Mouse (Mus musculus): ENCODE data around the gene Olfr1241. TPM values are rescaled to one million over a fixed set of nuclear protein-coding genes. Genes with fewer than 3 reads are reported as not detected.

Olfr1241 gene
- not detected for total RNA-seq (2021)
- long read RNA-seq, experiment 1, result 0 reads
- long read RNA-seq, experiment 2, result 0 reads

DNA sequence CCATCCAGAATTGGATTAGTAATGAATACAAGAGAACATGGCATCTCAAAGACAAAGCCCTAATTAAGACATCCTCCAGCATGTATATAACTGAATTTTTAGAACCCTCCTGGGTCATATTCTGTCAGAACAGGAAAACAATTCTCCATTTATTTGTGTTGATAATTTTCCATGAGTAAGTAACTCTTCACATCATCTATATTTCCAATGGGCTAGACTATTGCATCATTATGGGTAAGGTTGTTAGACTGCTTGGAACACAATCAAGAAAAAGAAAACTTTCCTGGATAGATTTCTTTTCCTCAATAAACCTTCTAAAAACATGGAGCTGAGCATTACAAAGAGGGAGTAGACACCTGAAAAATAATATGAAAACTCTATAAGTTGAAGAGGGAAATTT is at the start of gene Olfr1241:
Gene Olfr1241, minus strand, starts transcription at position 101 of the 400 bp plus-strand sequence.
- no peak for DNase-seq (ENCODE audit: low spot score in 2 of 2)

DNA sequence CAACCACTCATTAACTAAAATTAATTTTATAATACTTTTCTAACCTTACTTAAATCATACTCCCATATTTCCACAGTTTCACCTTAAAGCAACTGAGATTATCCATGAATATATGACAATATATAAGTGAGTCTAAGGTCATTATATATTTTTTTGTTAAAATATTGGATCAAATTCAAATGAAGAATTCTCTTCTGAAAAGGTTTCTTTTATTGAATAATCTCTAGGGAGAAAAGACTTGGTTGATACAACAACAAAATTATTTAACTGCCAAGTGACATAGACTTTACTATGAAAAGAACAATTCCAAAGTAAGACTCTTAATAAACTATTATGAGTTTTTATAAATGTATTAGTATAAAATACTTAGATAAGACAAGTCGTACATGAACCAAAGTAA is 44.5 kb upstream of the Olfr1241 start, which contains the start of gene Olfr1243:
Gene Olfr1243, minus strand, starts transcription at position 101 of the 400 bp plus-strand sequence.
- no peak for DNase-seq (ENCODE audit: low spot score in 2 of 2)

DNA sequence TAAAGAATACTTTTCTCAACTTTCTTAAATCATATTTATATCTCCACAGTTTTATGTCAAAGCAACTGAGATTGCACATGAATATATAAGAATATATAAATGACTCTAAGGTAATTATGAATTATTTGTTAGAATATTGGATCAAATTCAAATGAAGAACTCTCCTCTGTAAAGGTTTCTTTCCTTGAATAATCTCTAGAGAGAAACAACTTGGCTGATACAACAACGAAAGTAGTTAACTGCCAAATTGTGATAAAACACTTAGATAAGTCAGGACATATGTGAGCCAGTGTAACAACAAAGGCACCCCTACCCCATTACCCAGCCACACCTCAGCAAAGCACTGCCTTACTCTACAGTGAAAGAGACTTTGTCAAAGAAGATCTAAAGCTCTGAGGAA is 11.3 kb upstream of the Olfr1241 start, which contains the start of gene Olfr1242:
Gene Olfr1242, minus strand, starts transcription at position 101 of the 400 bp plus-strand sequence.
- DNase-seq (ENCODE audit: low spot score in 2 of 2), result no peak

- DNase-seq (ENCODE audit: low spot score in 2 of 2), result no peak
Measured at GRCm38 (mm10) chr2:89442900-89443299, 44.0 kb downstream of the Olfr1241 start, which contains the start of gene Olfr1240. Gene Olfr1240, minus strand, starts transcription at chr2:89443000.

Other genes starting within 250 kb of the Olfr1241 start
- not detected for gene Olfr1228, start 233.1 kb downstream of the Olfr1241 start, total RNA-seq (2021)
- not detected for gene Olfr1229, start 199.1 kb downstream of the Olfr1241 start, total RNA-seq (2021)
- gene Olfr1230, start 189.9 kb downstream of the Olfr1241 start, total RNA-seq (2021), result not detected
- not detected for gene Olfr1231, start 180.1 kb downstream of the Olfr1241 start, total RNA-seq (2021)
- not detected for gene Olfr1232, start 157.5 kb downstream of the Olfr1241 start, total RNA-seq (2021)
- not detected for gene Olfr1233, start 144.7 kb downstream of the Olfr1241 start, total RNA-seq (2021)
- not detected for gene Olfr1234, start 122.3 kb downstream of the Olfr1241 start, total RNA-seq (2021)
- gene Olfr1238, start 77.5 kb downstream of the Olfr1241 start, total RNA-seq (2021), result not detected
- not detected for gene Olfr1239, start 66.7 kb downstream of the Olfr1241 start, total RNA-seq (2021)
- not detected for gene Olfr1240, start 44.1 kb downstream of the Olfr1241 start, total RNA-seq (2021)
- not detected for gene Olfr1242, start 11.2 kb upstream of the Olfr1241 start, total RNA-seq (2021)
- not detected for gene Olfr1243, start 44.4 kb upstream of the Olfr1241 start, total RNA-seq (2021)
- not detected for gene Olfr1245, start 91.3 kb upstream of the Olfr1241 start, total RNA-seq (2021)
- gene Olfr1246, start 106.0 kb upstream of the Olfr1241 start, total RNA-seq (2021), result not detected
- gene Olfr1247, start 127.0 kb upstream of the Olfr1241 start, total RNA-seq (2021), result not detected
- not detected for gene Olfr1248, start 131.1 kb upstream of the Olfr1241 start, total RNA-seq (2021)
- not detected for gene Olfr1249, start 147.9 kb upstream of the Olfr1241 start, total RNA-seq (2021)
- not detected for gene Olfr1250, start 174.3 kb upstream of the Olfr1241 start, total RNA-seq (2021)
- gene Olfr1251, start 184.8 kb upstream of the Olfr1241 start, total RNA-seq (2021), result not detected
- gene Olfr1252, start 237.9 kb upstream of the Olfr1241 start, total RNA-seq (2021), result not detected